Mouse (Mus musculus): ENCODE measurements at regions not wholly inside any gene's neighbourhood (a gene's known extent, or its start where the extent isn't known, plus 50 kb on each side); places are given as distances from the start of the nearest gene placed in this dataset.
A peak's percentile ranks its signal among the peaks of the same experiment; 100 is the strongest.

DNA sequence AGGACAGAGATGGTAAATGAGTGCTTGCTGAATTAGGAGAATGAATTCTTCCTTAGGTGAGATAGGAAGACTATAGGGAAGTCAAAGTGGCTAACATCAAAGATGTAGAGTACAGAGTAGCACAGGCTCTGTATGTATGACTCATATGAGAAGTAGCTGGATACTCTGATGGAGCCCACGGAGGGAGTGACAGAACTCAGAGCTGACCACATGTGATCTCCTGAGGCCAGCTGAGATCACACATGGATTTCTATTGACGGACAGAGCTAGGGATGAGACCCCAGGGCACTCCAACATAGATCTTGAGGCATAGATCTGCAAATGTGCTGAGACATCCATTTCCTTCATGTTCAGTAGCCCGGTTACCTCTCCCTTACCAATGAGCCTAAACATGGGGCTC lies 66.0 kb downstream of the Cops8 start:
- DNase-seq (ENCODE audit: low spot score in 2 of 2) = no peak

DNA sequence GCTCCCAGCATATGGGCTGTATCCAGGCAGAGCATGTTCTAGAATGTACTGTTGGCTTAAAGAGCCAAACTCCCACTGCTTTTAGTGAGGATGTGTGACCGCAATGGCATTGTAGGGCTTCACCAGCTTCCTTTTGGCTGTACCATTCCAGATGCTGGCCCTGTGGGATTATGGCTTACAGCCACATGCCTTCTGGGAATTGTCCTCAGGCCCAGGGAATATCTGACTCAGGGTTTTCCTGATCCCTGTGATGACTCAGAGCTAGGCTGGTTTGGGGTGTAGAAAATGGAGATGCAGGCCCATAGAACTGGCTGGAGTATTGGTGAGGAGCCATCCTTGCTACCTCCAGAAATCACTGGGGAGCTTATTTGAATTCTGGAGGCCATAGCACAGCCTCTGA lies 66.5 kb downstream of the Cops8 start:
- no peak for DNase-seq (ENCODE audit: low spot score in 2 of 2)

DNA sequence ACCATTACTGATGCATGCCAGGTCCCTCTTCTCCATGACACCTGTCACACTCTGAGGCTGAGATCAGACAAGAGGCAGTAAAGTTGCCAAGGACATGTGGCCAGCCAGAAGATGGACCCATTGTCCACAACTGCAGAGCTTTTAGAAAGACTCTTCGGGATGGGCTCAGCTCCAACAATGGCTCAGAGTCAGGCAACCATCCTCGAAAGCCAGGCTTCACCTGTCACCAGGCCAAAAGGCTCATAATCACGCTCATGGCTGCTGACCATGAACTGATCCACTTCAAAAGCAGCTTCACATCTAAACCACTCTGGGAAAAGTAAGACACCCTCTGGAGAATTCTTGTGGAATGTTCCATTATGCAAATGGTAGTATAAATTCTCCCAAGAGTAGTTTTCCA lies 67.6 kb downstream of the Cops8 start:
- no peak for DNase-seq (ENCODE audit: low spot score in 2 of 2)

DNA sequence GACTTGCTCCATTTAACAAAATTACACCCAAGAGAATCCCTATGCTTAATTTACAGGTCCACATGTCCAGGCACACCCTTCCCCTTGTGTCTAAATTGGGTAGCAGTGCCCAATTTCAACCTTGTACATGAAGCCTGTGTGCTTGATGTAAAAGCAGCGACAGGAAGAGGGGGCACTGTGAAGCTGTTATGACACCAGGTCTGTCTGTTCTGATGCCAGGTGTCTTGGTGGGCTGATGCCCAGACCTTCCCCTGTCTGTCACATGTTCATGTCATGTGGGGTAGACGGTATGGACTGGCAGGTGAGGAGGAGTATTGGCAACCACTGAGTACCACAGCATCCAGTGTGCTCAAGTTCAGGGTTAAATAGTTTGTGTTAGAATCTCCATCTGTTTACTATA lies 71.0 kb downstream of the Cops8 start:
- DNase-seq (ENCODE audit: low spot score in 2 of 2) = no peak

DNA sequence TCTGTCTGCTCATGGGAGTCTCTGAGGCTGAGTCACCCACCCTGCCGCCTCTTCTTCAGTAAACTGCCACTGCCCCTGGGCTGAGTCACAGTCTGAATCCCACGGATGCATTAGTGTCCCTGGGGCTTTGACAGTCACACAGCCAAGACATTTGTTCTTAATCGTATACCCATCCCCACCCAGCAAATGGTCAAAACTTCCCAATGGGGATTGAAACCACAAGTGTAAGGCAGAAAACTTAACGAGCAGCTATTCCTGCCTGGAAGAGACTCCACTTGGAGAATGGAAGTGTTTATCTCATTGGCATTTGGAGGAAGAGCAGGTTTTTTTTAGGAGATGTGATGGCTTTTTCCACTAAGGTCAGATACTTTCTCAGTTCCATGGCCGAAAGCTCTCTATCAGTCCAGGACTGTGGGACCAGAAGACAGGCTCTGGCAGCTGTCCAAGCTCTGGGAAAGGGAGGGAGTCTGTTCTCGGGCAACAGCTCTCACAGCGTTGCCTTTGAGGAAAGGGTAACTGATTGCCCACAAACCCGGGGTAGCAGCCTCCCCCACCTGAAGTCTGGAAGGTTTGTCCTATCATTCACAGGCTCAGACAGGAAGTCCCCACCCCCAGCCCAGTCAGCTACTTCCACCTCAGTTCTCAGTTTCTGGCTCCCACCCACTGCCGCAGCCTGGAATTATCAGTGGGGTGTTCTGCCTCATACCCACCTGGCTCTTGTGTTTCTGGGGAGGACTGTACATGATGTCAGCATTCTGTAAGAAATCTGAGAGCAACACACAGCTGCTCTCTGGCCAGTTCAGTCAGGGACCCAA lies 73.6 kb downstream of the Cops8 start:
- peak; percentile 51 to 55 for DNase-seq (ENCODE audit: low spot score in 2 of 2)

DNA sequence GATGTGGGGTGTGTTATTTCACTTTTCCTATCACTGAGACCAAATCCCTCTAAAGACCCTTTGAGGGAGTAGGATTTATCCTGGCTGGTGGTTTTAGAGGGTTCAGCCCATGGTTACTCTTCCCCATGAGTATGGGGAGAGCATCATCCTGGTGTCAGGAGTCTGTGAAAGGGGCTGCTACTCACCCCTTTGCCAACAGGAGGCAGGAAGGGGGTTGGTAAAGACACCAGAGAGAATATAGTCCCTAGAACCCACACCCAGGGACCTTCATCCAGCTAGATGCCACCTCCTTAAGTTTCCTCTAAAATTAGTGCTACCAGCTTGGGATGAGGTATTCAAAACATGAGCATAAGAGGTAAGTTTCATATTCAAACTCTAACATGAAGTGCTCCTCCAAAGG lies 74.4 kb downstream of the Cops8 start:
- no peak for DNase-seq (ENCODE audit: low spot score in 2 of 2)

DNA sequence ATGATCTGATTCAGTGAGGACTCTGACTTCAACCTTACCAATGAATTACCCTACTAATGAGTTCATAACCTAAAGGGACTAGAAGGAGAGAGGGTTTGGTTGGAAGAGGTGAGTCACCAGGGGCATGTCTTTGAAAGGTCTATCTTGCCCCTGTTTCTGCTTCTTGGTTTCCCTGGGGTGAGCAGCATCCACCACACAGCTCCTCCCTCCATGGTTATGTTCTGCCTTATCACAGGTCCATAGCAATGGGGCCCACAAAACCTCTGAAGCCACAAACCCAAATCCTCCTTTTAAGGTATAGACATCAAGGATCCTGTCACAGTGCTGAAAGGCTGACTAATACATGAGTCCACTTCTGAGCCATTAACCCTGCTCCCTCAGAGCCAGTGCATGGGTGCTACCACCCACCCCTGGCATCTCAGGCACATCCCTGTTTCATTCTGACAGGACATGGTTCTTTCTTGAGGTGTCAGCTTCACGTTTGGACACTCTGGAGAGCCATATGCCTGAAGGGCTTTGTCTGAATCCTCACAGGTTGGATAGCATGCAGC lies 74.9 kb downstream of the Cops8 start:
- no peak for DNase-seq (ENCODE audit: low spot score in 2 of 2)

DNA sequence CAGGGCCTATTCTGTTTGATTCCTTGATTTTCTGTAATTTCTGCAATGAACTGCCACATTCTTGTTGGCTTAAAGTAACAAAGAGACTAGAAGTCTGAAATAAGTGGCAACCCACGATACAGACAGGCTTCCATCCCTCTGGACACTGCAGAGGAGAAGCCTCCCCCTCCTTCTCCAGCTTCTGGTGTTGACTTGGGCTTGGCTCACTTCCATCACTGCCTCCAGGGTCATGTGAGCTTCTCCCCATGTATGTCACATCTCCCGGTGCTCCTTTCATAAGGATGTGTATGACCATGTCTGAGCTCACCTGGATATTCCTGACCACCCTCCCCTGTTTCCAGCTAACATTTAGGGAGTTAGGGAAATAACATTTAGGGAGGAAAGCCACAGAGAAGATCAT lies 75.6 kb downstream of the Cops8 start:
- DNase-seq (ENCODE audit: low spot score in 2 of 2) = no peak

DNA sequence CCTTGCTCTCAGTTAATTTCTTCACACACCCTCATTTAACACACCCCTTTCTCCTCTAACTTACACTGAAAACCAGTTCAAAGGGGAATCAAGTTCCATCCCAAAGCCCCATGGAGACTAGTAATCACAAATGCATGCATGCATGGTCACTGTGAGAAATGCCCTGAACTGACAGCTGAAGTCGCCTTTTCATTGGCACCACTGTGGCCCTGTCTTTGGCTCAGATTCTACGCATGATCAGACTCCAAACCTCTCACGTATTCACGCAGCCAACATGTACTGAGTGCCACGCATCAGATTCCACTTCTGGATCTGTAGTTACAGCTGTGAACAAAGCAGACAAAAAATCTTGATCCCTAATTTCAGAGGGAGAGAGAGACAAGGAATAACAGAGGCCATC lies 85.3 kb downstream of the Cops8 start:
- no peak for DNase-seq (ENCODE audit: low spot score in 2 of 2)

DNA sequence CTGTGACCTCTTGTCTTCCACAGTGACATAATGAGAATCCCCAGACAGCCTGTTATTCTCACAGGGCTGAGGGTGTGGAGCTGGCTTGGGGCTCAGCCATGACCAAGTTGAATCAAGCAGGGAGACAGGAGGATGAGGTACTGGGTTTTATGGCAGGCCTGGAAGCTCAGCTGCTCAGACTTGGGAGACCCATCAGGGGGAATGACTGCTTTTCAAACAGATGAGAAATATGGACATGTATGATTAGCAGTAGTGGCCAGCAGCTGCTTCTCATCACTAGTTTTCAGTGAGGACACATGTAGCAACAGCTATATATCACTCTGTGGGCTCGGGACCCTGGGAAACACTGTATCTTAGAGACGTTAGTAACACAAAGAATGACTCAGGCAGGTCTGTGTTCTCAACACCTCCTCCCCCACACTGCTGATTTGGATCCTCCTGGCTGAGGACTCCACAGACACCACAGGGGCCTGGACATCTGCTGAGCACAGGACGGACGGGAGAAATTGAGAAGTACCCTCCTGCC lies 87.9 kb downstream of the Cops8 start:
- no peak for DNase-seq (ENCODE audit: low spot score in 2 of 2)

DNA sequence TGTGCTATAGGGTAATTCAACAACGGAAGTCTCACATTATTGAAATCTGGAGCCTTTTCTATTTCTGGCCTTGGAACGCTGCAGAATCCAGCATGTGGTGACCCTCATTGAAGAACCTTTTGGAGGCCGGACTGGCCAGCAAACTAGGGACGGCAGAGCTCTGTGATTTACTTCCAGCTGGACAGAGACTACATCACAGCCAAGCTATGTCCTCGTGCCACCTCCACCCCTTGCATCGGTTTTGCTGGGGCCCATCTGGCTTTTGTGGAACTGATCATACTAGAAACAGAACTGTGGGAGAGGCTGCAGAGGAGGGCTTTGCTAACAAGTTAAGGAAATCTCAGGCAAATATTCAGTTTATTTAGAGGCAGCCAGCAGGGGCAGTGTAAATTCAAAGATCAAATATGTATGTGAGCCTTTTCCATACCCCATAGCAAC lies 88.4 kb downstream of the Cops8 start:
- DNase-seq (ENCODE audit: low spot score in 2 of 2) = no peak

DNA sequence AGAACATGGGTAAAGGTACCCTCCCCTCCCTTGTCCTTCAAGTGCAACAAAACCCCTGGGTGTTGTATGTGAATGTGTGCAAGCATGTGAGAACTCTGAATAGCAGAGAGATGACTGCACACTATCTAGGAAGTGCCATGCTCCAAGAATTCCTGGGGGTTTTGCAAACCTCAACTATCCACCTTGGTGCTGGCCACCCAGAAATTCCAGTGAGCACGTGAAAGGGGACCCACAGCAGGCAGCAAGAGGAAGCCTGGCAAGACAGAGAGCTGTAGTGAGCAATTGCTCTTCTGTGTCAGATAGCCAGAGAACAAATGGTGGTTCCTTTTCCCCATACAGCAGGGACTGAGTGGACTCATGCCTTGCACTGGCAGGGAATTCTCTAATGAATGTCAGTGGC lies 90.1 kb downstream of the Cops8 start:
- no peak for DNase-seq (ENCODE audit: low spot score in 2 of 2)

DNA sequence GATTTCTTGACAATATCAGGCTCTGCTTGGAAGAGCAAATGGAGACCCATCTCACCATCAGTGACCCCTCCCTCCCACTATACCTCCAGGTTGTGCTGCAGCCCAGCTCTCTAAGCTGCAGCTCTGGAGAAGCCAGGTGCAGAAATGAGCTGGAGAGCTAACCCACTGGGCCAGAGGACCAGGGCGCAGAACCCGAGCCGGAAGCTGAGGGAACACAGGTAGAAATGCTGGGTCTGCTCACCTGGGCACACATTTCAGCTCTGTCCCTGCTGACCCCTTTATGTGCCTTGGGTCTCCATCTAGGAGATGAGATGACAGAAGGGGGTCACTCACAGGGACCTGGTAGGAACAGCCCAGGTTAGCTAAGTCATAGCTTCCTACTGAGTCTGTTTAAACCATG lies 92.0 kb downstream of the Cops8 start:
- no peak for DNase-seq (ENCODE audit: low spot score in 2 of 2)

DNA sequence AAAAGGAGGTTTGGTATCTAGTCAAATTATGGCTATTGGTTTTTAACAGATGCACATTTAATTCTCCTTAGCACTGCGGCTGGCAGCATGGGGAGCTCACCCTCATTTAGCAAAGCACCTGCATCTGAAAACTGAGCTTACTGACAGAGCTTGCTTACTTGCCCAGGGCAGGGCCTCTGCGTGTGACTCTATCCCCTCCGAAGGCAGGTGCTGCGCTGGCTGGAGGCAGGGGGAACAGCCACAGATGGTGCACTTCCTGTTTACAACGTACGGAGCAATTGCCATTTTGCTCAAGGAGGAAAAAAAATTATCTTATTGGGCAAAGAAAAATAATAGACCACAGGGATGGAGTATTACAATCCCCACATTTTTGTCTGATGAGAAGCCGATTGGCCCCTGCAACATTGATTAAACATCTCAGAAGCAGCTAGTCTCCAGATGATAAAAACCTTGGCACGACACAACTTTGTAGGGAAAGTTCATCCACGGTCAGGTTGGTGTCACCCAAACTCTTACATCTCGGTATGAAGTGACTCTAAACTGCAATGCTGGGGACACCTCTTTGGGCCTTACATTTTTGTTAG lies 92.5 kb downstream of the Cops8 start:
- no peak for DNase-seq (ENCODE audit: low spot score in 2 of 2)

DNA sequence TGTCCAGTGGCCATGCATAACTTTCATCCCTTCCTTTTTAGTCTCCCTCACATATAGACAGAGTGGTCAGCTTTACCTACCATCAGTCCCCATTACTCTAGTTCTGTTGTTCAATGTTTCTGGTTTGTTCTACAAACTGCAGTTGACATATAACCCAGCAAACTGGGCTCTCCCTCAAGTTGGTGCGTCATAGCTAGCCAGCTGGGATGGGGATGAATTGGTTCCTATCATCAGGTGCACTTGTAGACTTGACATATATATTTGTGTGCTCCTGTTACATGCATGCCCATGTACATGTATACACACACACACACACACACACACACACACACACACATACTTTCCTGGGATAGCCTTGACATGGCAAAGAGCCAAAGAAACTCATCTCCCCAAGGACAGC lies 93.2 kb downstream of the Cops8 start:
- no peak for DNase-seq (ENCODE audit: low spot score in 2 of 2)

DNA sequence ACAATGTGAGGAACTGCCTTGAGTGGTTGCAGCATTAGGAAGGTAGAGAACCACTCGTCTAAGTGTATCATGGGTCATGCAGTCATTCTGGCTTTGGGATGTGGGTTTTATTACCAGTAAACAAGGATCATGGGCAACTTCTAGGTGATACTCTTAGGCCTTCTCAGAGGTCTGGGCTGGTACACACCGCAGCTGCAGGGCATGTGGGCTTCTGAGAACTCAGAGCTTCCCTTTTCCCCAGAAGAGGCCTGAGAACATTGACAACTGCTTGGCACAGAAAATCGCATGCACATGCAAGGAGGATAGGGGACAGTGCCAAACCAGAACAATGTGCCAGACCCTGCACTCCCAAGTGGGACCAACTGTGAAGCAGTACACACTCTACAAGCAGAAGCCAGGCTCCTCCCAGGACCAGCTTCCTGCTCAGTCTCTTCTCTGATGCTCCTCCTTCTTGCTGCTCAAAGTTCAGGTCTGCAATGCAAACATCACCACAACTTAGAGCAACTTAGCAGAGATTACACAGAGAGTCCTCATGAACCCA lies 94.3 kb downstream of the Cops8 start:
- DNase-seq (ENCODE audit: low spot score in 2 of 2) = no peak

DNA sequence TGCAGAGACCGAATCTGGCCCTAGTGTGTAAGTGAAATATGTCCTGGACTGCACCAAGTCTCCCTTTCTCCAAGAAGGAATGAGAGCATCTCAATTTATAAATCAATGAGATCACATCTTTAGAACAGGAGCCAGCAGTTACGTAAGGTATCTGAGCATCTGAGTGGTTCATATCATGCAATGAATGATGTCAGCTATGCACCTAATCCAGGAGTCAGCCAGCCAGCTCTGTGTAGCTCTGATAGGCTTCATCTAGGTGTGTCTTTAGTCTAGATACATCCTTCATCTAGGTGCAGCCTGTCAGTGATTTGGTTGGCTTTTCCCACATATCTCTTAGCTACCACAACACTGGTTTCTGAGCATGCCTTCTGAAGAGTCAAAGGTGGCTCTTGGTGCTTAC lies 95.8 kb downstream of the Cops8 start:
- no peak for DNase-seq (ENCODE audit: low spot score in 2 of 2)

DNA sequence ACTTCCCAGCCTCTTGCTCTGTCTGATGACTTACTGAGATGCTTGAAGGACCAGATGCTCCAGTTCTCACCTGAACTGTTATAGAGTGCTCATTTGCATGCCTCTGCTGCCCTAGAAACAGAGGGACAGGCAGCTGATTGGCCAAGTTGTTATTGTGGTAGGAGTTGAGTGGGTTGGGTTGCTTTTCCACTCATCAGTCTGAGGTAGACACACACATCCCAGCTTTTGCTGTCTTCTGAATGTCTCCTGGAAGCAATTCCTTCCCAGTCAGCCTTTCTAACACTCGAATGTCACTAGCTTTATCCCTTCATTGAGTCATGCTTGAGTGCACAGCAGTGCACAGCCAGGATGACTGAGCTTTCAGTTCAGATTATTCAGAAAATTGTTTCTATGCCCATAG lies 99.0 kb downstream of the Cops8 start:
- no peak for DNase-seq (ENCODE audit: low spot score in 2 of 2)

DNA sequence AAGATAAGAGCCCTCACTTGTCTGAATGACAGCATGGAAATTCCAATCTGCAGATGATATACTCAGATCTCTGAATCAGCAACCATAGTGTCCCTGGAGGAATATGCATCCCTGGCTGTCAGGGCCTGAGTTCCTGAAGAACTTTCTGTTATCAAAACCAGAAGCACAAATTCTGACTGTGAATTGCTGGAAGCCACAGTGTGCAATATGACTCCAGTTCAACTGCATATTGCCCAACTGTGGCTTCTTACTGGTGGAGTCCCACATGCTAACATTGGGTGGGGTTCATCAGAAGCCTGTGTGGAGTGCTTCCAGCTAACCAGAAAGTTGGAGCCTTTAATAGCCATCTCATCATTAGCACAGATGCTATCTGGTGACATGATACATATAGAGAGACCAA lies 103.6 kb downstream of the Cops8 start:
- DNase-seq (ENCODE audit: low spot score in 2 of 2) = no peak

DNA sequence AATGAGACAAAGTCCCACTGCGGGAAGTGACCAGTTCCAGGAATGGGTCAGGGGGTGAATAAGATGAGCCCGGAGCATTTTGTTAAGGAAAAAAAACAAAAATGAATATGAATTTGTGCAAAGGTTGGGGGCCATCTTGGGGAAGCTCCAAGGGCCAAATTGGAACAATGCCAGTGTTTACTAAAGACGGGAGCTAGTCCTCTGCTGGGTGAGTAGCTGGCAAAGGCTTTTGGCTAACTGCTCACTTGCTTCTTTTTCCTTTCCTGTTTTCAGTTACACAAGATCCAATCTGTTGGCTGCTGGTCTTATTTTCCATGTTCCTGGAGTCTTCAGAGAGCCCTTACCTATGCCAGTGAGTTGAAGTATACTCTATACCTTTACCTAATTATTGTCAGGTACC lies 107.0 kb downstream of the Cops8 start:
- no peak for DNase-seq (ENCODE audit: low spot score in 2 of 2)

DNA sequence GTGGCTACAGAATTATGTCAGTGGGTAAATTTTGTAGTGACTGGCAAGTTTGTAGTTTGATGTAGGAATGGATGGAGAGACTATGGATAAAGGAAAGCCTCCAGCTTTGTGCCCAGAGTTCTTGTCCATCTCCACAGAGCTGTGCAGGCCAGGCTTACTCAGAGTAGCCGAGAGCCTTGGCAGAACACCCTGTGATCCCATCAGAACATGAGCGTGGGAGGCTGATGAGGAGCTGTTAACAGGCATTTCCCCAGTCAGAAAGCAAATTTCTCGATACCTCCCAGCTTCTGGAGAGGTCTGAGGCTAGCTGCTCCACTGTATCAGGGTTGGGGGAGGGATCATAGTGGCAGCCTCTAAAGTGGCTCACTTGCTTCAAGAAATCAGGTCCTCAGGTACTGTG lies 107.8 kb downstream of the Cops8 start:
- no peak for DNase-seq (ENCODE audit: low spot score in 2 of 2)

DNA sequence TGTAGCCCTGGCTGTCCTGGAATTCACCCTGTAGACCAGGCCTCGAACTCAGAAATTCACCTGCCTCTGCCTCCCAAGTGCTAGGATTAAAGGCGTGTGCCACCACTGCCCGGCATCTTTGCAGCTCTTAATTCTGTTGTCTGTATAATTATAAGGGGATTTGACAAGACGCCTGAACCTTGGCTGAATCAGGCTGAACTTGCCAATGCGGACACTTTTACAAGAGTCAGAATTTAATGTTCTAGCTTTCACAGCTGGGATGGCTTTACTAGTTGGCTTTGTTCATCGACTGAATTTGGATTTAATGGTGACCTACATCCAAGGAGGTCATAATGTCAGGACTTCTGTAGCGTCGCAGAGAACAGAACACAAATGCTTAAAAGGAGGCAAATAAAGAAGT lies 108.3 kb downstream of the Cops8 start:
- DNase-seq (ENCODE audit: low spot score in 2 of 2) = no peak

Measured in adrenal gland, adult 18-20 months (tissue).